Mouse (Mus musculus) liver, embryonic 12.5 days (tissue): ENCODE measurements around the gene Daglb. TPM values are rescaled to one million over a fixed set of nuclear protein-coding genes. Genes with fewer than 3 reads are reported as not detected.

ENCODE experiments used
- ATAC-seq: fragments of 200-750 bp; cut with Nextera tagmentation; 2 replicates; pipeline ENCODE4 v1.8.0; 2017; ENCODE audit warnings: moderate number of reproducible peaks, mild to moderate bottlenecking, moderate library complexity
- H3K27ac ChIP-seq: fragments of 300-500 bp; sonication (generic); 2 replicates; pipeline ENCODE4 v1.5.1; 2016; ENCODE audit warnings: mild to moderate bottlenecking
- H3K27me3 ChIP-seq: fragments of 300-500 bp; sonication (generic); replicated peaks from 2 replicates; pipeline ENCODE4 v1.6.1; 2016; ENCODE audit warnings: mild to moderate bottlenecking, moderate library complexity
- H3K36me3 ChIP-seq: fragments of 300-500 bp; sonication (generic); 2 replicates; pipeline ENCODE4 v1.6.1; 2016; ENCODE audit warnings: mild to moderate bottlenecking, moderate library complexity
- H3K4me1 ChIP-seq: fragments of 300-500 bp; sonication (generic); 2 replicates; pipeline ENCODE4 v1.6.1; 2016
- H3K4me2 ChIP-seq: fragments of 300-500 bp; sonication (generic); 2 replicates; pipeline ENCODE4 v1.6.1; 2016; ENCODE audit warnings: mild to moderate bottlenecking, moderate library complexity
- H3K4me3 ChIP-seq: fragments of 300-500 bp; sonication (generic); 2 replicates; pipeline ENCODE4 v1.5.1; 2016; ENCODE audit warnings: mild to moderate bottlenecking, moderate library complexity
- H3K9ac ChIP-seq: fragments of 300-500 bp; sonication (generic); 2 replicates; pipeline ENCODE4 v1.6.1; 2016; ENCODE audit warnings: mild to moderate bottlenecking, moderate library complexity
- H3K9me3 ChIP-seq: fragments of 300-500 bp; sonication (generic); replicated peaks from 2 replicates; pipeline ENCODE4 v1.6.1; 2016; ENCODE audit warnings: mild to moderate bottlenecking, moderate library complexity
- WGBS: fragments of 180-500 bp; shearing (Covaris S2); methylation state at CpG from one replicate; pipeline ENCODE4 v1.1.7; 2016; ENCODE audit not compliant: insufficient replicate concordance; 5-methylcytosine and 5-hydroxymethylcytosine counted together
- polyA plus RNA-seq: library from polyadenylated mRNA; unstranded; fragments of >200 nt; fragmentation: Nextera tagmentation; extraction: Ambion mirVana; gene quantifications from 2 replicates; pipeline ENCODE4 v1.2.1, GENCODE M21; 2016

Gene Daglb
- polyA plus RNA-seq, 1 experiment from 2014 or later, result 12.6 TPM

- WGBS, result 86% methylated on average over 8 of the region's 8 CpGs
- Histone ChIP-seq H3K4me3 (no peak overlapping the region), H3K27ac (no peak overlapping the region), H3K9ac (no peak overlapping the region), H3K36me3 (peaks cover 92% of the 10 kb centered on the region), H3K9me3 (no peaks in the 10 kb centered on the region), H3K4me1 (peaks cover 28% of the 10 kb centered on the region), H3K27me3 (no peaks in the 10 kb centered on the region), H3K4me2 (no peak overlapping the region)
- no peak for ATAC-seq
These were observed 40.7 kb downstream of the Daglb start for GRCm38 (mm10) chr5:143505056-143505455.

GRCm38 (mm10) chr5:143505545-143505944, 41.2 kb downstream of the Daglb start:
- no peaks in the 10 kb centered on the region for H3K27me3 ChIP-seq
- H3K27ac ChIP-seq, result no peak overlapping the region
- H3K9ac ChIP-seq, result no peak overlapping the region
- peaks cover 95% of the 10 kb centered on the region for H3K36me3 ChIP-seq
- ATAC-seq, result no peak
- peaks cover 32% of the 10 kb centered on the region for H3K4me1 ChIP-seq
- WGBS, result 69% methylated on average over 7 of the region's 7 CpGs
- H3K4me2 ChIP-seq, result no peak overlapping the region
- H3K4me3 ChIP-seq, result no peak overlapping the region
- H3K9me3 ChIP-seq, result no peaks in the 10 kb centered on the region

- WGBS, result 17% methylated on average over 9 of the region's 9 CpGs
- Histone ChIP-seq H3K9ac (peak overlapping the region; percentile 51), H3K27me3 (no peaks in the 10 kb centered on the region), H3K4me3 (peak overlapping the region; percentile 39), H3K4me1 (peaks cover 70% of the 10 kb centered on the region), H3K27ac (peak overlapping the region; percentile 79), H3K36me3 (peaks cover 95% of the 10 kb centered on the region), H3K9me3 (no peaks in the 10 kb centered on the region), H3K4me2 (peak overlapping the region; percentile 73)
- ATAC-seq, result peak; percentile 68
These were observed 44.9 kb downstream of the Daglb start for GRCm38 (mm10) chr5:143509294-143509693.

- Histone ChIP-seq H3K4me2 (peak overlapping the region; percentile 73), H3K27ac (peak overlapping the region; percentile 79), H3K9ac (peak overlapping the region; percentile 51), H3K27me3 (no peaks in the 10 kb centered on the region), H3K36me3 (peaks cover 95% of the 10 kb centered on the region), H3K9me3 (no peaks in the 10 kb centered on the region), H3K4me1 (peaks cover 74% of the 10 kb centered on the region), H3K4me3 (peak overlapping the region; percentile 39)
- WGBS, result 13% methylated on average over 11 of the region's 11 CpGs
- peak; percentile 81 for ATAC-seq
These were observed 45.4 kb downstream of the Daglb start for GRCm38 (mm10) chr5:143509737-143510136.

GRCm38 (mm10) chr5:143511577-143511976, 47.2 kb downstream of the Daglb start:
- Histone ChIP-seq H3K9ac (peak overlapping the region; percentile 31; the same call in 1 of the 2 replicates), H3K9me3 (no peaks in the 10 kb centered on the region), H3K27me3 (no peaks in the 10 kb centered on the region), H3K4me3 (no peak overlapping the region), H3K4me1 (peaks cover 79% of the 10 kb centered on the region), H3K4me2 (no peak overlapping the region), H3K27ac (peak overlapping the region; percentile 64), H3K36me3 (peaks cover 95% of the 10 kb centered on the region)
- no peak for ATAC-seq
- 63% methylated on average over 4 of the region's 4 CpGs for WGBS

GRCm38 (mm10) chr5:143512305-143512704, 47.9 kb downstream of the Daglb start:
- H3K9ac ChIP-seq, result peak overlapping the region; percentile 14; the same call in 1 of the 2 replicates
- no peak overlapping the region for H3K4me3 ChIP-seq
- peak overlapping the region; percentile 35 for H3K4me2 ChIP-seq
- ATAC-seq, result peak; percentile 68
- peaks cover 96% of the 10 kb centered on the region for H3K36me3 ChIP-seq
- peaks cover 83% of the 10 kb centered on the region for H3K4me1 ChIP-seq
- H3K9me3 ChIP-seq, result no peaks in the 10 kb centered on the region
- WGBS, result 39% methylated on average over 4 of the region's 4 CpGs
- H3K27ac ChIP-seq, result peak overlapping the region; percentile 64
- no peaks in the 10 kb centered on the region for H3K27me3 ChIP-seq

GRCm38 (mm10) chr5:143514878-143515277, 50.5 kb downstream of the Daglb start:
- H3K4me3 ChIP-seq, result no peak overlapping the region
- H3K4me1 ChIP-seq, result peaks cover 83% of the 10 kb centered on the region
- H3K27ac ChIP-seq, result no peak overlapping the region
- no peaks in the 10 kb centered on the region for H3K9me3 ChIP-seq
- ATAC-seq, result no peak
- H3K36me3 ChIP-seq, result peaks cover 90% of the 10 kb centered on the region
- WGBS, result 95% methylated on average over 5 of the region's 5 CpGs
- no peak overlapping the region for H3K4me2 ChIP-seq
- H3K27me3 ChIP-seq, result no peaks in the 10 kb centered on the region
- H3K9ac ChIP-seq, result no peak overlapping the region

- peaks cover 81% of the 10 kb centered on the region for H3K4me1 ChIP-seq
- 82% methylated on average over 11 of the region's 11 CpGs for WGBS
- H3K9me3 ChIP-seq, result no peaks in the 10 kb centered on the region
- H3K9ac ChIP-seq, result no peak overlapping the region
- H3K36me3 ChIP-seq, result peaks cover 82% of the 10 kb centered on the region
- no peak overlapping the region for H3K4me2 ChIP-seq
- H3K4me3 ChIP-seq, result no peak overlapping the region
- ATAC-seq, result no peak
- H3K27ac ChIP-seq, result no peak overlapping the region
- H3K27me3 ChIP-seq, result no peaks in the 10 kb centered on the region
These were observed 52.6 kb downstream of the Daglb start for GRCm38 (mm10) chr5:143517005-143517404.

- no peak for ATAC-seq
- H3K4me3 ChIP-seq, result no peak overlapping the region
- H3K36me3 ChIP-seq, result peaks cover 77% of the 10 kb centered on the region
- no peaks in the 10 kb centered on the region for H3K9me3 ChIP-seq
- 67% methylated on average over 6 of the region's 6 CpGs for WGBS
- H3K27me3 ChIP-seq, result no peaks in the 10 kb centered on the region
- H3K27ac ChIP-seq, result 0 out of 2 replicates have a peak overlapping the region, but pooled peaks have one; percentile 23
- H3K4me1 ChIP-seq, result peaks cover 81% of the 10 kb centered on the region
- H3K9ac ChIP-seq, result no peak overlapping the region
- no peak overlapping the region for H3K4me2 ChIP-seq
These were observed 53.1 kb downstream of the Daglb start for GRCm38 (mm10) chr5:143517436-143517835.

- H3K9ac ChIP-seq, result no peak overlapping the region
- H3K27me3 ChIP-seq, result no peaks in the 10 kb centered on the region
- H3K4me1 ChIP-seq, result peaks cover 81% of the 10 kb centered on the region
- 0 out of 2 replicates have a peak, but pooled peaks have one; percentile 13 for ATAC-seq
- 51% methylated on average over 6 of the region's 6 CpGs for WGBS
- no peaks in the 10 kb centered on the region for H3K9me3 ChIP-seq
- peaks cover 72% of the 10 kb centered on the region for H3K36me3 ChIP-seq
- H3K27ac ChIP-seq, result peak overlapping the region; percentile 42; the same call in 1 of the 2 replicates
- peak overlapping the region; percentile 12; the same call in 1 of the 2 replicates for H3K4me2 ChIP-seq
- H3K4me3 ChIP-seq, result no peak overlapping the region
These were observed 53.7 kb downstream of the Daglb start for GRCm38 (mm10) chr5:143518045-143518591.

- Histone ChIP-seq H3K4me3 (no peak overlapping the region), H3K9ac (peak overlapping the region; percentile 23; the same call in 1 of the 2 replicates), H3K4me1 (peaks cover 83% of the 10 kb centered on the region), H3K27me3 (no peaks in the 10 kb centered on the region), H3K36me3 (peaks cover 65% of the 10 kb centered on the region), H3K27ac (peak overlapping the region; percentile 36), H3K4me2 (peak overlapping the region; percentile 36), H3K9me3 (no peaks in the 10 kb centered on the region)
- WGBS, result 35% methylated on average over 2 of the region's 2 CpGs
- no peak for ATAC-seq
These were observed 56.0 kb downstream of the Daglb start for GRCm38 (mm10) chr5:143520415-143520814.

GRCm38 (mm10) chr5:143522882-143523281, 58.5 kb downstream of the Daglb start:
- Histone ChIP-seq H3K4me1 (peaks cover 87% of the 10 kb centered on the region), H3K4me2 (peak overlapping the region; percentile 15), H3K9me3 (no peaks in the 10 kb centered on the region), H3K27ac (peak overlapping the region; percentile 54; the same call in 1 of the 2 replicates), H3K4me3 (no peak overlapping the region), H3K9ac (0 out of 2 replicates have a peak overlapping the region, but pooled peaks have one; percentile 6), H3K27me3 (no peaks in the 10 kb centered on the region), H3K36me3 (peaks cover 43% of the 10 kb centered on the region)
- WGBS, result 82% methylated on average over 3 of the region's 3 CpGs
- ATAC-seq, result no peak
